Mouse (Mus musculus) 3134 (cell line): ENCODE measurements around the gene Afm.
A peak's percentile ranks its signal among the peaks of the same experiment; 100 is the strongest.

Experiments used
- DNase-seq: peaks from one replicate; pipeline ENCODE4 v3.0.0-alpha.2; 2011; ENCODE audit warnings: low spot score; ENCODE audit not compliant: insufficient read length; ENCODE audit errors: extremely low read depth

Gene Afm

DNA sequence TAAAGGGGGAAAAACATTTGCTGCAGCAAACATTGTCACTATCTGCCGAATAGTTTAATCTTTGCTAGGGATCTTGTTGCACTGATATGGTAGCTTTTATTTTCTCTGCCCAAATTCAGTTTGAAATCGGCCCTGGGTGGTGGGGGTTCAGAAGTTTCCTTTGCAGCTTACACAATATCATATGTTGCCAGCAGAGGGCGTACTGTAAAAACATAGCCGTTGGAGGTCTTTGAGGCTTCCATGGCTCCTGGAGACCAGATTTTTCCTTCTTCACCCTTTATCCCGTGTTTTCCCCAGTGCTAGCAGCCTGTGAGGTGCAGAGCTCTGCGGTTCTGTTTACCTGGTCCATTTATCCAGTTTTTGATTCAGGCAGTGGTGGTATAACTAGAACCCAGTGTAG lies 82.7 kb downstream of the Afm start:
- DNase-seq, result peak; percentile 9
